Mouse (Mus musculus) lung, postnatal 0 days (tissue): ENCODE measurements around the gene Ccdc167.

Experiments used
- CTCF ChIP-seq: IDR thresholded peaks from 2 replicates; pipeline ENCODE4 v1.5.1; 2016; ENCODE audit warnings: antibody characterized with exemption, mild to moderate bottlenecking
- EP300 ChIP-seq: IDR thresholded peaks from 2 replicates; pipeline ENCODE4 v1.6.1; 2016; ENCODE audit warnings: antibody characterized with exemption, mild to moderate bottlenecking, control low read depth

DNA sequence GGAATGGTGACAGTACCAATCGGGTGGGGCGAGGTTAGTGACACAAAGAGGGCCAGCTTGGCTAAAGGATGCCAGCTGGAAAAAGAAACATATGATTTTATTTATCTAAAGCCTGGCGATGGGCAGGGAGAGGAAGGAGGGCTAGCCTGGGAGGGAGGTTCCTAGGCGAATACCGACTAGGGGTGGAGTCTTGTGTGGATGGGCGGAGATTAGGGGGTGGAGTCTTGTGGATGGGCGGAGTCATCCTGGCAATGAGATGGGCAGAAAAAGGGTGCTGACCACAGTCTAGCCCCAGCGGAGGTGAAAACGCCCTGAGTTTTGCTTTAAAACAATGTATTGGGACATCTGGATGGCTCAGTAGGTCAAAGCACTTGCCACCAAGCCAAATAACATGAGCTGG lies 45.1 kb upstream of the Ccdc167 start:
- TF ChIP-seq CTCF, result no peak
- TF ChIP-seq EP300, result no peak
